Mouse (Mus musculus): ENCODE measurements around the gene Thsd7a. TPM values are rescaled to one million over a fixed set of nuclear protein-coding genes. Genes with fewer than 3 reads are reported as not detected.

Thsd7a gene
- polyA plus RNA-seq, 1 experiment from 2014 or later, result 3.2 TPM

DNA sequence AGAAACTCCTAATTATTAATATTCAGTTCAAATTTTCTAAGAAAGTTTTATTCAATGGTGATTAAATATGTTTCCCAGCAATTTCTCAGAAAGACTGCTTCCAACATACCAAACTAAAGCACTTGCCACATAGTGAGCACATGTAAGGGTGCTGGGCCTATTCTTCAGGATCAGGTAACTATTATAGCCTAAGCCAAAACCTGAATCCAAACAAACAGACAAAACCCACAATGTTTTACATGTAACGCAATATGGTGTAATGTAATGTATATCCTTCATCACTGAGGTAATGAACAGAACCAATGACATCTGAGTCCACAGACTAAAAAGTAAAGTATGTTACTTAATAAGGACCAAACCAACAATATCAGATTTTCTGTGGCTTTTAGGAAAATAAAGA is 346.2 kb downstream of the Thsd7a start:
- H3K27ac ChIP-seq, result no peak overlapping the region
- H3K4me3 ChIP-seq (replicated peaks), result no peak overlapping the region
- no peaks in the 10 kb centered on the region for H3K9me3 ChIP-seq
- H3K36me3 ChIP-seq, result no peaks in the 10 kb centered on the region
- 94% methylated on average over 1 of the region's 1 CpGs for WGBS
- H3K9ac ChIP-seq, result no peak overlapping the region
- no peak overlapping the region for H3K4me2 ChIP-seq (replicated peaks)
- ATAC-seq, result no peak
- H3K4me1 ChIP-seq (replicated peaks), result no peaks in the 10 kb centered on the region
- H3K27me3 ChIP-seq (replicated peaks), result no peaks in the 10 kb centered on the region

DNA sequence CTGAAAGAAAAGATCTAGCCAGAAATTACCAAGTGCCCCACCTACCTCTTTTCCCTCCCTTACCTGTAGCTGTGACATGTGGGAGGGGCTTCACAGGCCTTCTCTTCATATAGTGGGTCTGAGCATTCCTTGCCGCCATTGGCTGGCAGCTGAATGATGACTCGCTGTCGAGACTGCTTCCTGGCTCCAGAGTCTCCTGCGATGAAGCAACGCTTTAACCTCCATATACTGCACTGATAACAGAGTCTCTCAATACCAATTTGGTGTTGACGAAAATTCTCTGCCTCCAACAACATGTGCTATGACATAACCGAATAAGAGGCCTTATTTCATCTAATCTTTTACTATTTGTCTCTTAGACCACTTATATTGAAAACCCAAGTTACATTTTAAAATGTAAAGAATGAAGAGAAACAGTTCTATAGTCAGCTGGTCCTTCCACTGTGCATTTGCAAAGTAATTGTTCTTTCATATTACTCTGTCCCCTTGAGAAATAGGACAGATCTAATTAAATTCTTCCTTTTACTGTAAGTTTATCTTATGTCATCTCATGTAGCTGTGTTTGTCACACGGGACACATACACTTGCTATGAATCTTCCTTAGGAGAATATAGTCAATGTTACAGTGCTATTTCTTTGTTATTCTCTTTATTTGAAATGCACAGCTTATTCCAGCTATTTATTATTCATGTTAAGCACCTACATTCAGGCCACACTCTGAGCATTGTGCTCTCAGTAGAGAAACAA is 351.3 kb downstream of the Thsd7a start:
- 88% methylated on average over 8 of the region's 8 CpGs for WGBS
- H3K27ac ChIP-seq, result no peak overlapping the region
- no peaks in the 10 kb centered on the region for H3K27me3 ChIP-seq (replicated peaks)
- H3K4me2 ChIP-seq (replicated peaks), result no peak overlapping the region
- H3K9me3 ChIP-seq, result no peaks in the 10 kb centered on the region
- no peaks in the 10 kb centered on the region for H3K36me3 ChIP-seq
- H3K4me3 ChIP-seq (replicated peaks), result no peak overlapping the region
- ATAC-seq, result no peak
- no peak overlapping the region for H3K9ac ChIP-seq
- H3K4me1 ChIP-seq (replicated peaks), result no peaks in the 10 kb centered on the region

DNA sequence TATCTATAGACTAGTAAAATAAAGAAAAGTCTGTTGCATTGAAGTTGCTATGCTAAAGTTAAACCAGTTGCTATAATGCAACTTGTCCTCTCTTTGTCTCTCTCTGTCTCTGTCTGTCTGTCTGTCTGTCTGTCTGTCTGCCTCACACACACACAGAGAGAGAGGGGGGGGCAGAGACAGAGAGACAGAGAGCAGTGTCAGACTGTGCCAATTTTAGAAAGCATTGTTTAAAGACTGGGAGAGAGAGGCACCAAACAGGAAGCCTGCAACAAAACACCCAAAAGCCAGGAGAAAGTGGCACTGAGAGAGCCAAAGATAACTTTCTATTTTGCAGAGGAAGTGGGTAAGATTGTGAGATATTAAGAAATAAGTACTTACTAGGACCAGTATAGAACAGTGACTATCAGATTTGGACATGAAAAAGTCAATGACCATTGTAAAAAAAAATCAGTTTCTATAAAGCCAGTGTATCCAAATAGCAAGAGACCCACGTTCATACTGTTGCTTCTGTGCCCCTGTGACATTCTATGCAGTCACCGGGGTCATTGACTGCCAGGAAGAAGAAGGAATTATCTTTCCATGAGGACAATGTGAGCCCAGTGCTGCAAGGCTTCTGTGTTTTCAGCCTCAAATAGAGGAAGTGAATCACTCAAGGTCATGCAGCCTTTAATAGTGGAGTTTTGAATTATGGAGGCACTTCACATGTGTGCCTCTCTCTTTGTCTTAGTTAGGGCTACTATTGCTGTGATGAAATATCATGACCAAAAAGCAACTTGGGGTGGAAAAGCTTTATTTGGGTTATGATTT is 355.4 kb downstream of the Thsd7a start:
- Histone ChIP-seq H3K27me3 (replicated peaks) (no peaks in the 10 kb centered on the region), H3K36me3 (no peaks in the 10 kb centered on the region), H3K27ac (no peak overlapping the region), H3K4me2 (replicated peaks) (no peak overlapping the region), H3K9me3 (no peaks in the 10 kb centered on the region), H3K9ac (no peak overlapping the region), H3K4me1 (replicated peaks) (no peaks in the 10 kb centered on the region), H3K4me3 (replicated peaks) (no peak overlapping the region)
- 72% methylated on average over 2 of the region's 2 CpGs for WGBS
- ATAC-seq, result no peak

DNA sequence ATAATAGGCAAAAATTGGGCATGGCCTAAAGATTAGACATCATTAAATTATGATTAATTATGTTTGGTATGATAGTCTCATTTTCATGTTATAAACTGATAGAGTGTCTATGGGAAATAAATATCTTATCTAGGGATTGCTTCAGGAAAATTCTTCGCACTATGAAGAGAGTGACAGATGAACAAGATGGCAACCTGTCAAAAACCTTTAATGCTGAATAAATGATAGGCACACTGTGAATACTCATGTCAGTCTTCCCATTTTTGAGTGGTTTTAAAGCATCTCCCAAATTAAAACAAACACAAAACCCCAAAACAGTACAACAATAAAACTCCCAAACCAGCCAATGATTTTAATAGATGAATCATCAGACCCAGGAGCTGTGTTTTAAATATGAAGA is 362.5 kb downstream of the Thsd7a start:
- Histone ChIP-seq H3K36me3 (no peaks in the 10 kb centered on the region), H3K4me1 (replicated peaks) (no peaks in the 10 kb centered on the region), H3K9me3 (no peaks in the 10 kb centered on the region), H3K27ac (no peak overlapping the region), H3K9ac (no peak overlapping the region), H3K4me2 (replicated peaks) (no peak overlapping the region), H3K4me3 (replicated peaks) (no peak overlapping the region), H3K27me3 (replicated peaks) (no peaks in the 10 kb centered on the region)
- 96% methylated on average over 1 of the region's 1 CpGs for WGBS
- ATAC-seq, result no peak

DNA sequence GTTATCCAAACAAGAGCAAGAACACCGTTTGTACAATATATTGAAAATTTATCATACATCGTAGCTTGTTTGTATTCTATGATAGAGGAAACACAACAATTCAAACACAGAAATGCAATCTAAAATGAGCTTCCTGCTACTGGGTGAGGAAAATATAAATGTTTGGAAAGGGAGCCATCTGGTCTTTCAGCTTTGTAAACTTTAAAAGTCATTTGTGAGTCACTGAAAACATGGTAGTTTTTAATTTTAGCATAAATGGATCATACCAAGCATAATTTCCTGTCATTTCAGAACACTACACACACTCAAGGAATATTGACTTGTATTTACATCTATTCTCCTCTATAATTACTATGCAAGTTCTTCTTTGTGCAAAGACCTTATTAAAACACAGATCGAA is 363.6 kb downstream of the Thsd7a start:
- 53% methylated on average over 3 of the region's 3 CpGs for WGBS
- Histone ChIP-seq H3K4me1 (replicated peaks) (no peaks in the 10 kb centered on the region), H3K4me2 (replicated peaks) (no peak overlapping the region), H3K27ac (no peak overlapping the region), H3K4me3 (replicated peaks) (no peak overlapping the region), H3K9ac (no peak overlapping the region), H3K36me3 (no peaks in the 10 kb centered on the region), H3K9me3 (no peaks in the 10 kb centered on the region), H3K27me3 (replicated peaks) (no peaks in the 10 kb centered on the region)
- ATAC-seq, result no peak

DNA sequence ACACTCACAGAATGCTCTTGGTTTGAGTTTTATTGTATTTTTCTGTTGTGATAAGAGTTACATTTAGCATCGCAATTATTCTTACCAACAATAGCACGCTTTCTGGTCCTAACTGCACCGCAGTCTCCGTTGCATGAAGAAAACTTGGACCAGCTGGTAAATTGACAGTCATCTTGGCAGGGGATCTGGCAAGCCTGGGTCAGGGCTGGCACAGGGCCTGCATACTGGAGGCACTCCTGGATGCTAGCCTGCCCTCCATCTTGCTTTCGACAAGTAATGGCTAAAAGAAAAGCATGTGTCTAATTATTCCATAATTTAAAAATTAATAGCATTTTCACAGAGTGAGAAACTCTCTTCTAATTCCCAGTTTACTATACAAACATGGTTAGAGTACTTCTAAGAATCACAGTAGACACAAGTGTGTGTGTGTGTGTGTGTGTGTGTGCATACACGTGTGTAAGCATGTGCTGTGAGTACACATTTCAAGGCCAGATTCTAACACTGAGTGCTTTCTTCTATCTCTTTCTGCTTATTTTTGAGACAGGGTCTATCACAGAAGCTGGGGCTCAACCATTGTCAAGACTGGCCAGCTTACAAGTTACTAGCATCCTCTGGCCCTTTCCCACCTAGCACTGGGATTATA is 368.0 kb downstream of the Thsd7a start:
- Histone ChIP-seq H3K4me1 (replicated peaks) (no peaks in the 10 kb centered on the region), H3K4me2 (replicated peaks) (no peak overlapping the region), H3K9ac (no peak overlapping the region), H3K36me3 (no peaks in the 10 kb centered on the region), H3K27ac (no peak overlapping the region), H3K27me3 (replicated peaks) (no peaks in the 10 kb centered on the region), H3K4me3 (replicated peaks) (no peak overlapping the region), H3K9me3 (no peaks in the 10 kb centered on the region)
- ATAC-seq, result no peak
- WGBS, result 87% methylated on average over 6 of the region's 6 CpGs

DNA sequence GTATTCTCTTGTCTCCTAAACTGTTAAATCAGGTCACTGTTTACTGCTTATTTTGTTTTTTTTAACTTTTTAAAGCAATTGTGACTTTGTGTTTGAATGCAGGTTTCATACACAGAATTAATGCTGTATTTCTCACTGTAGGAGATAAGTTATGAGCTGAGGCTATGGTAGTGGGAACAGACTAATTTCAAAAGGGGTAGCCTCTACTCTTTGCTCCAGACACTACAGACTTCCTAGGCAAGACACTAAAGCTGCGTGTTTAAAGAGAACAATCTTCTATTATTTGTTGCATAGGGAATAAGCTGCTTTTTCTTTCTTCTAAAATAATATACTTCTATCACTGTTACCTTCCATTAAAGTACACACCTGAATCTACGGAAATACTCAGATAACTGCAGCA is 368.5 kb downstream of the Thsd7a start:
- Histone ChIP-seq H3K27ac (no peak overlapping the region), H3K4me1 (replicated peaks) (no peaks in the 10 kb centered on the region), H3K9ac (no peak overlapping the region), H3K27me3 (replicated peaks) (no peaks in the 10 kb centered on the region), H3K4me2 (replicated peaks) (no peak overlapping the region), H3K4me3 (replicated peaks) (no peak overlapping the region), H3K36me3 (no peaks in the 10 kb centered on the region), H3K9me3 (no peaks in the 10 kb centered on the region)
- WGBS, result 90% methylated on average over 2 of the region's 2 CpGs
- no peak for ATAC-seq

DNA sequence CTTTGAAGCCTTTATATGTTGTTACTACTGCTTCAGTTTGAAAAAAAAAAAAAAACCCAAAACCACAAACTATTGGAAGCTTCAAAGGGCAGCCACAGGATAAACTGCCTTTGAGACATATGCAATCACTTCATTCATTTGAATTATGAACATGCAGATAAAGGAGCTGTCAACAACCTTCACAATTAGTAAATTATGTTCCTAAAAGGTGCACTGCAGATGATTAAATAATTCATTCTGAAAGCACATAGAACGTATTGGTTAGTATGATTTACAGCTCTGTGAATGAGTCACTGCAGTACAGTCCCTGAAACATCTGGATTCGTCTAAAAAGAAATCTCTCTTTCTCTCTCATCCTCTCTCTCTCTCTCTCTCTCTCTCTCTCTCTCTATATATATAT is 390.5 kb downstream of the Thsd7a start:
- no peak for ATAC-seq
- Histone ChIP-seq H3K9me3 (no peaks in the 10 kb centered on the region), H3K4me3 (replicated peaks) (no peak overlapping the region)

DNA sequence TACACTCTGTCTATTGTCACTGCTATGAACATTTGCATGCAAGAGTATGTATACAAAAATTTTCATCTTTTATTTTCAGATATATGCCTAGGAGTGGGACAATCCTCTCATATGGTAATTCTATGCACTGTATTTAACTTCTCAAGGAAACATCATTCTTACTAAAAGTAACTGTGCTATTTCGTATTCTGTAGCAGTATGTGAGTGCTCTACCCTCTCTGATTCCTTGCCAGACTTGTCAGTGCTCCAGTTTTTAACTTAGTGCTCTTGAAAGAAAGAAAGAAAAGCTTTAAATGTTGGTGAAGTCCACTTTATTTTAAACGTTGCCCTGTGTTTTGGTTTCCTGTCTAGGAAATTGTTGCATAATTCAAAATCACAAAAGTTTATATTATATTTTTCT is 395.6 kb downstream of the Thsd7a start:
- H3K4me2 ChIP-seq (replicated peaks), result no peak overlapping the region
- 63% methylated on average over 2 of the region's 2 CpGs for WGBS
- ATAC-seq, result no peak
- no peaks in the 10 kb centered on the region for H3K36me3 ChIP-seq
- no peaks in the 10 kb centered on the region for H3K9me3 ChIP-seq
- no peak overlapping the region for H3K27ac ChIP-seq
- H3K4me3 ChIP-seq (replicated peaks), result no peak overlapping the region
- H3K4me1 ChIP-seq (replicated peaks), result no peaks in the 10 kb centered on the region
- no peaks in the 10 kb centered on the region for H3K27me3 ChIP-seq (replicated peaks)
- H3K9ac ChIP-seq, result no peak overlapping the region

More for the DNA sequence above, 390.5 kb downstream of the Thsd7a start:
- Histone ChIP-seq H3K4me2 (replicated peaks) (no peak overlapping the region), H3K27ac (no peak overlapping the region), H3K36me3 (no peaks in the 10 kb centered on the region), H3K27me3 (replicated peaks) (no peaks in the 10 kb centered on the region), H3K9ac (no peak overlapping the region), H3K4me1 (replicated peaks) (no peaks in the 10 kb centered on the region)
- 35% methylated on average over 2 of the region's 2 CpGs for WGBS

DNA sequence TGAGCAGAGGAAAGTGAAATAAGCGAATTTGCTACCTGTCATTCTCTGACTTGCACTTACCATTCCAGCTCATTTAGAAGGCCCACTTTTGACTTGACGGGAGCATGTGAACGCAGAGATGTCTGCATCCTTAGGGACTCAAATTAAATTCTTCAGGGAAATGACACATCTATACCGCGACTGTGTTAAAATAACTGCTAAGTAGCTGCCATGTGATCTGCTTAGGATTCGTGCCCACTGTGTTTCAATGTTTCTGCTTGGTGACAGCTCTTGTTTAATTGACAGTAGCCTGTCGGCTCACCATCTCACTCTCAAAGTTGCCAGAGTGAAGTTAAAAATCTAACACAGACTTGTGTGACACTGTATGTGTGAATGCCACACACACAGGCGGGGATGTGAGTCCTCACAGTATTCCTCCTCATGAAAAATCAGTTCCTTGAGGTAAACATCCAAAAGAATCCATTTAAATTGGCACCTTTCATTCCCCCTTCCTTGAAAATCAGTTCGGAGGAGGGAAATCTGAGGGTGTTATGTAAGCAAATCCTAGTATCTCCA is 397.0 kb downstream of the Thsd7a start:
- no peak for ATAC-seq
- 77% methylated on average over 9 of the region's 9 CpGs for WGBS
- H3K4me2 ChIP-seq (replicated peaks), result no peak overlapping the region
- H3K36me3 ChIP-seq, result no peaks in the 10 kb centered on the region
- H3K9me3 ChIP-seq, result no peaks in the 10 kb centered on the region
- H3K9ac ChIP-seq, result no peak overlapping the region
- no peaks in the 10 kb centered on the region for H3K4me1 ChIP-seq (replicated peaks)
- H3K27ac ChIP-seq, result no peak overlapping the region
- no peak overlapping the region for H3K4me3 ChIP-seq (replicated peaks)
- H3K27me3 ChIP-seq (replicated peaks), result no peaks in the 10 kb centered on the region

DNA sequence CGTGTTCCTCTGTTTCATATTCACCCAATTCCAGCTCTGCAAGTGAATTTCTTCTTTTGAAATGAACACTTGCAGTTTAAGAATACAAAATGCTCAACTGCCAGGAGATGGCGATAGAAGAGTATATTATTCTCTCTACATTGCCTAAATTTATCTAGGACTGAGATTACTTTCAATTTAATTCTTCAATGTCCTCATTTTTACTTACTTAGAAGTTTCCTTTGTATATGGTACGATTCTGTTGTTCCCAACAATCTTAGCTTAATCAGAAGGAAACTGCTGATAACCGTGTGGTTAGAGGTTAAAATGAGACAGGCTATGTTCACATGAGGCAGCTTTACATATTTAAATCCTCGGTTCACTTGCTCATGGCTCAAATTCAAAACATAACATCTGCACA is 398.5 kb downstream of the Thsd7a start:
- Histone ChIP-seq H3K4me2 (replicated peaks) (no peak overlapping the region), H3K9ac (no peak overlapping the region), H3K4me3 (replicated peaks) (no peak overlapping the region), H3K27me3 (replicated peaks) (no peaks in the 10 kb centered on the region), H3K36me3 (no peaks in the 10 kb centered on the region), H3K4me1 (replicated peaks) (no peaks in the 10 kb centered on the region), H3K9me3 (no peaks in the 10 kb centered on the region), H3K27ac (no peak overlapping the region)
- WGBS, result 42% methylated on average over 5 of the region's 5 CpGs
- no peak for ATAC-seq

DNA sequence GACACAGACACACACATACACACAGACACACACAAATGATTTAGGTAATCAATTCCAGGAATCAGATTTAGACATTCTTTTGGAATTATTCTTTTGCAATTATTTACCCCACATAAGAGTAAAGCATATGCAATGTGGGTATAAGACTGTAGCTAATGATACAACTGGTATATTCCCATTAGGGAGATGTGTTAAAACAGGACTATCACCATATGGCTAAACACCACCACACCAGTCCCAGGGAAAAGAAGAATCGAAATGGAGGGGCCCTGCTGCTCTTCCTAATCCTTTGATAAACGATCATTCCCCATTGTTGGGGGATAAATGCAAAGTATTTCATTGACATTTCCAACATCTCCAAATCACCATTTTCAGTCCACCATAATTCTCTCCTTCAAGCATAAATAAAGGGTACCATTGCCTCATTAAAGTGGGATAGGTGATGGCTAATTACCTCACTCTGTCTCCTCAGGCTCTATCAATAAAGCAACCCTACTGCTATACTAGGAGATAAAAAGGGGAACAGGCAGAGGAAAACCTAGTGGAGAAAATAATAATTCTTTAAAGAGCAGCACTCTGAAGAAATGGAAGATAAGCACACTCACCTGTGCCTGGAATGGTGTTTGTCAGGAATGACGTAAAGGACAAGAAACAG is 400.0 kb downstream of the Thsd7a start:
- 66% methylated on average over 3 of the region's 3 CpGs for WGBS
- no peak overlapping the region for H3K27ac ChIP-seq
- H3K36me3 ChIP-seq, result no peaks in the 10 kb centered on the region
- H3K9me3 ChIP-seq, result no peaks in the 10 kb centered on the region
- no peak overlapping the region for H3K4me3 ChIP-seq (replicated peaks)
- no peak for ATAC-seq
- H3K4me2 ChIP-seq (replicated peaks), result no peak overlapping the region
- H3K27me3 ChIP-seq (replicated peaks), result no peaks in the 10 kb centered on the region
- no peaks in the 10 kb centered on the region for H3K4me1 ChIP-seq (replicated peaks)
- no peak overlapping the region for H3K9ac ChIP-seq
